Mouse (Mus musculus) mature B cell (primary cell): ENCODE results near the gene Gm17657.

Experiments used
- in situ Hi-C: fragments of 300-500 bp; cut with MboI; formaldehyde crosslinking; loops from 2 replicates; pipeline ENCODE4 v1.14.3; 2019

Gm17657 gene

DNA sequence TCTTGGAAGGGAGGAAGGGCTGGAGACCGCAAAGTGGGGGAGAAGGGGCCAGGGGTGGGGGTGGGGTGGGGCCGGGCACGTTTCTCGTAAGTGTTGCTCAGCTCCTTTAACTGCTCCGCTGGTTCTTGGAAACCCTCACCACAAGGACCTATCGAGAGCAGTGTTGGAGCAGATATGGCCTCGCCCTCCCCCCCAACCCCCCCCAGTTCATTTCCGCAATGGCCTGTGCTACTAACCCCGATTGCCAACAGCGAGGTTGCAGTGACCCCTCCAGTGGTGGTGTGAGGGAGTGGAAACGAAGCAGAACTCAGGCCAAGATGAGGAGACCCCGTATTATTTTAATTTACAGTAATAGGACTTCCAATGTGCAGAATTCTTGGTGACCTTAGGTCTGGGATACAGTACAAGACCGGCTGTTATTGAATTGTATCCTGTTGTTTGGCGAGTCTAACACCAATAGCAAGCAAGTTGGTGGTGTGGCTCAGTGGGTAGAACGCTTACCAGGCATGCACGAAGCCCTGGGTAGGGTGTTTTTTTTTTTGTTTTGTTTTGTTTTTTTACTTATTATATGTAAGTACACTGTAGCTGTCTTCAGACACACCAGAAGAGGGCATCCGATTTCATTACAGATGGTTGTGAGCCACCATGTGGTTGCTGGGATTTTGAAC is 48.5 kb downstream of the Gm17657 start:
- in situ Hi-C loops, result no loop called here

DNA sequence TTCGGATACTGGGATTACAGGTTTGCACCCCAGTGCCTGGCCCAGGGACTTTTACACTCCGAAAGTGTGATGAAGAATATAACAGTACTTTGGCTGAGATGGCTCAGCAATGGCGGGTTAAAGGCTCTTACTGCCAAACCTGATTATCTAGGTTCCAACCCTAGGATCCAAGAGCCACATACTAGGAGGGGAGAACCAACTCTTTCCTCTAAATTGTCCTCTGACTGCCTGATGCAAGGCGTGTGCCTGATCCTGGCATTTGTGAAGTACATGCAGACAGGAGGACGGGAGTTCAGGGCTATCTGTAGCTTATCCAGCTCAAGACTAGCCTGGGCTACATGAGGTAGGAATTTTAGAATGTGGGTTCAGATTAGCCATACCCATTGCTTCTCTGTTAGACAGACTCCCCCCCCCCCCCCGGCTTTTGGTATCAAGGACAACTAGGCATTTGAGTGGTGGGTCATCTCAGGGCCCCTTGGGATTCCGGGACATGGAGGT is 49.1 kb downstream of the Gm17657 start:
- in situ Hi-C loops, result no loop called here

- in situ Hi-C loops, result loop anchor here (5.0 kb wide), 1 partner anchor 232 kb away; the partner anchor contains the start of gene BC004004
Measured at GRCm38 (mm10) chr17:29499511-29499910, 49.9 kb downstream of the Gm17657 start.

- in situ Hi-C loops, result loop anchor here (5.0 kb wide), 1 partner anchor 232 kb away; the partner anchor contains the start of gene BC004004
Measured at GRCm38 (mm10) chr17:29498952-29499351, 50.5 kb downstream of the Gm17657 start.

DNA sequence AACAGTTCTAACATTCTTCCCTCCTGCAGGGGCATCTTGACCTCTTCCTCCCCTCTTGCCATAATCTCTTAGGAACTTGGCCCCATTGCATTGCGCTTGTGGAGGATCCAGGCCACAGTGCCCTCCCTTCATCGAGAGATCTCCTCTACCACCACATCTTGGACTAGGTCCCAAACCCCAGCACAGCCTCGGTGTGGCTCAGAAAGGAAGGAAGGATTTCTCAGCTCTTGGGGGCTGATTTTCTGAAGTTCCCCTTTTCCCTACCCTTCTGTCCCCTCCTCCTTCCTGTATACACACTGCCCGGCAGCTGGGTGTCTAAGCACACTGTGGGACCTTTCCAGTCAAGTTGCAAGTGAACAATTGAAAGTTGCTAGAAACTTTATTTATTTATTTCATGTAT is 51.4 kb downstream of the Gm17657 start:
- in situ Hi-C loops, result loop anchor here (5.0 kb wide), 1 partner anchor 231 kb away; the partner anchor contains the start of gene BC004004

GRCm38 (mm10) chr17:29497481-29497880 is 52.0 kb downstream of the Gm17657 start:
- in situ Hi-C loops, result loop anchor here (5.0 kb wide), 1 partner anchor 230 kb away; the partner anchor contains the start of gene BC004004

DNA sequence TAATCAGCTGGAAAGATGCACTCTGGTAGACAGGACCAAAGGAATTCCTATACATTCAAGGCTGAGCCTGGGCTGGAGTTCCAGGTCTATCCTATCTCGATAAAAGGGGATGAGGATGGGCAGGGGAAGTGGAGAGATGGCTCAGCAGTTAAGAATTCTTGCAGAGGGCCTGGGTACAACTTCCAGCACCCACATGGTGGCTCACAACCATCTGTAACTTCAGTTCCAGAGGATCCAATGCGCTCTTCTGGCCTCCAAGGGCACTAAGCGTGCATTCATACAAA is 52.4 kb downstream of the Gm17657 start:
- in situ Hi-C loops, result loop anchor here (5.0 kb wide), 1 partner anchor 230 kb away; the partner anchor contains the start of gene BC004004

DNA sequence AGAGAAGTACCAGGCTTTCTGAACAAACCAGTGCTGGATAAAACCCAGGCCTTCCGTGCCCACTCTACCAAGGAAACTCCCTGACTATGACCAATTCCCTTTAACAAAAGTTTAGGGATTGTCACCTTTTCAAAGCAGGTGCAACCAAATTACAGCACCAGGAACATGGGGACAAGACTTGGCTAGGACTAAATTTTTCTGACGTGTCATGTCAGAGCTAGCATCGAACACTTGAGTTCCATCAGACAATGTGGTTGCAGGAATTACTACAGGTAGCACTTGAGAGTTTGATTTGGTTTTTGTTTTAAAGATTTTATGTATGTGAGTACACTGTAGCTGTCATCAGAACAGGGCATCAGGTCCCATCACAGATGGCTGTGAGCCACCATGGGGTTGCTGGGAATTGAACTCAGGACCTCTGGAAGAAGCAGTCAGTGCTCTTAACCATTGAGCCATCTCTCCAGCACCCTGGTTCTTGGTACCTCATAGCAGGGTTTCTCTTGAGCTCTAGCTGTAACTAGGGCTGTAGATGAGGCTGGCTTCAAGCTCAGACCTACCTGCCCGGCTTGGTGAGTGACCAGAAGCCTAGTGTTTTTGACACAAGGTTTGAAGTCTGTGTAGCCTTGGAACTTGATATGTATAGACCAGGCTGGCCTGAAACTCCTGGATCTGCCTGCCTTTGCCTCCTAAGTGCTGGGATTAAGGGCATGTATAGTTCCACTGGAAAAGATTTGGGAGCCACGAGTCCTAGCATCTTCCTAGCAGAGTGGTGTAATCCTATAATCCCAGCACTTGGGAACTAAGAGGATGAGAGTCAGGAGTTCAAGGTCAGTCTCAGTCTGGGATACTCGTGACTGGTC is 53.0 kb downstream of the Gm17657 start:
- in situ Hi-C loops, result loop anchor here (5.0 kb wide), 1 partner anchor 229 kb away; the partner anchor contains the start of gene BC004004

- in situ Hi-C loops, result loop anchor here (5.0 kb wide), 2 partner anchors 97 to 227 kb away; partner anchors contain the start of gene BC004004
Measured at GRCm38 (mm10) chr17:29494732-29495076, 54.7 kb downstream of the Gm17657 start.

- in situ Hi-C loops, result loop anchor here (5.0 kb wide), 1 partner anchor 97 kb away; no protein-coding TSS in a partner anchor
Measured at GRCm38 (mm10) chr17:29494062-29494731, 55.2 kb downstream of the Gm17657 start.

DNA sequence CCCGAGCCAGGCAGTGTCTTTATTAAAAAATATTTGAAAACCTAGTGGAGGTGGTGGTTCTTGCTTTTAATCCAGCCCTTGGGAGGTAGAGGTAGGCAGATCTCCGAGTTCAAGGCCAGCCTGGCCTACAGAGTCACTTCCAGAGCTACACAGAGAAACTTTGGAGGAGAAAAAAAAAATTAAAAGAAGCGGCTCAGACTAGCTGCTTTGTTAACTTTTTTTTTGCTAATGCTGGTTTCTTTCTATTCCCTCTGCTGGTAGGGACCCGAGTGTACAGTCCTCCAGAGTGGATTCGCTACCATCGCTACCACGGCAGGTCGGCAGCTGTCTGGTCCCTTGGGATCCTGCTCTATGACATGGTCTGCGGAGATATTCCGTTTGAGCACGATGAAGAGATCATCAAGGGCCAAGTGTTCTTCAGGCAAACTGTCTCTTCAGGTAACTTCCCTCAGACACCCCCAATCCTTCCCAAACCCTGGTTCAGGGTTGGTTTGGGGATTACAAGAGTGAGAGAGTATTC is 55.9 kb downstream of the Gm17657 start:
- in situ Hi-C loops, result loop anchor here (5.0 kb wide), 1 partner anchor 96 kb away; no protein-coding TSS in a partner anchor

DNA sequence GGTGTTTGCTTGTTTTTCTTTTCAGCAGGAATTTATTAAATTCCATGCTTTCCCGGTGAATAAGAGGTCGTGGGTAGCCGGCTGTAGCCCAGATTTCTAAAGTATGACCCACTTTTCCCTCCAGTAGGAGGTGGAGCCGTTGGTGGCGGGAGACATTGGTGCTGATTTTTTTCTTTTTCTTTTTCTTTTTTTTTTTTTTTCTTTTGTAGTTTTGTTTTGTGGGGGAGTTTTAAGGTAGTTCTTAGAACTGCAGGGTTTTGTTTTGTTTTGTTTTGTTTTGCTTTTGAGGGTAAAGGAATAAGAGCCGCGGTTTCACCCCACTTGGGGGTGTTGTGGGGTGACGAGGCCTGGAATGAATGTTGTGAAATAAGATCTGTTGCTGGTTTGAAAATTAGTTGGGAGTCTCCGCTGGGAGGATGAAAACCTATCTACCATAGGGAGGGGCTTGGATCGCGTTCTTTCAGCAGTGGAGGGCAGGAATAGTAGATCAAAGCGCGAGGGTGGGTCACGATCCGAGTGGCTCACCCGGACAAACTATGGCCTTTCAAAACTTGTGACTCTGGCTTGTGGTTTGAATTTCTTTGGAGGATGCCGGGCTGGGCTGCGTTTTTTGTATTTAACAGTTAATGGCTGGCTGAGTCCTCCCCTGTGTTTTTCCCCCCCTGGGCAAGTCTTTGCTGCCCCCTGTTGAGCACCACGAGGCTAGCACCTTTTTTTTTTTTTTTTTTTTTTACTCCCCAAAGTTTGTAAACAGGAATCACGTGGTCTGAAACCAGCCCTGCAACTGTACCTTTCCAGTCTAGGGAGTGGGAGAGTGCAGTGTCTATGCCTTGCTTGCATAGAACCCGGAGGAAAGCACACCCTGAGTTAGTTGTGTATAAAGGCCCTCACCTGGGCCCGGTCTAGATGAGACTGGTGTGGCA is 56.9 kb downstream of the Gm17657 start:
- in situ Hi-C loops, result loop anchor here (5.0 kb wide), 1 partner anchor 95 kb away; no protein-coding TSS in a partner anchor

GRCm38 (mm10) chr17:29491591-29492268 is 57.7 kb downstream of the Gm17657 start:
- in situ Hi-C loops, result loop anchor here (5.0 kb wide), 1 partner anchor 94 kb away; no protein-coding TSS in a partner anchor

DNA sequence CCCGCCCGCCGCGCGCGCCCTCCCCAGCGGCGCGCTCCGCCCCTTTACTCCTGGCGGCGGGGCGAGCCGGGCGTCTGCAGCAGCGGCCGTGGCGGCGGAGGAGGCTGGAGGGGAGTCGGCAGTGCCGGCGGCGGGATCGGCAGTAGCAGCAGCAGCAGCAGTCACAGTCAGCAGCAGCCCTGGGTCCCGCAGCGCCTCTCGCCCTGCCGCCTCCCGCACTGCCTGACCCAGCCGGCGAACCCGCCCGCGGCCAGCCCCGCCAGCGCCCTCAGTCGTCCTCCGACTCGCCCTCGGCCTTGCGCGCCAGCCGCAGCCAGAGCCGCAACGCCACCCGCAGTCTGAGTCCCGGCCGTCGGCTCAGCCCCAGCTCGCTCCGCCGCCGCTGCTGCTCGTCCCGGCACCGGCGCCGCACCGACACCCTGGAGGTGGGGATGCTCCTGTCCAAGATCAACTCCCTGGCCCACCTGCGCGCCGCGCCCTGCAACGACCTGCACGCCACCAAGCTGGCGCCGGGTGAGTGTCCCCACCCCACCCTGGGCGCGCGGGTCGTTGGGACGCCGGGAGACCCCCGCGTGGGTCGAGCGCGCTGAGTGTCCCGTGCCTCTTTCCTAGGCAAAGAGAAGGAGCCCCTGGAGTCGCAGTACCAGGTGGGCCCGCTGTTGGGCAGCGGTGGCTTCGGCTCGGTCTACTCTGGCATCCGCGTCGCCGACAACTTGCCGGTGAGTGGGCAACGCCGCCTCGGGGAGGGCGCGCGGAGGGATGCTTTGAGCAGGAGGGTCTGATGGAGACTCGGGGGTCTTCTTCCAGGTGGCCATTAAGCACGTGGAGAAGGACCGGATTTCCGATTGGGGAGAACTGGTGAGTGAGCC is 58.5 kb downstream of the Gm17657 start, which contains the start of gene Pim1:
Gene Pim1 (plus strand): TSS at position 41 of the 869 bp plus-strand sequence.
- in situ Hi-C loops, result loop anchor here (5.0 kb wide), 1 partner anchor 94 kb away; no protein-coding TSS in a partner anchor

- in situ Hi-C loops, result loop anchor here (5.0 kb wide), 2 partner anchors 53 to 93 kb away; no protein-coding TSS in a partner anchor
Measured at GRCm38 (mm10) chr17:29489971-29490712, 59.3 kb downstream of the Gm17657 start.

DNA sequence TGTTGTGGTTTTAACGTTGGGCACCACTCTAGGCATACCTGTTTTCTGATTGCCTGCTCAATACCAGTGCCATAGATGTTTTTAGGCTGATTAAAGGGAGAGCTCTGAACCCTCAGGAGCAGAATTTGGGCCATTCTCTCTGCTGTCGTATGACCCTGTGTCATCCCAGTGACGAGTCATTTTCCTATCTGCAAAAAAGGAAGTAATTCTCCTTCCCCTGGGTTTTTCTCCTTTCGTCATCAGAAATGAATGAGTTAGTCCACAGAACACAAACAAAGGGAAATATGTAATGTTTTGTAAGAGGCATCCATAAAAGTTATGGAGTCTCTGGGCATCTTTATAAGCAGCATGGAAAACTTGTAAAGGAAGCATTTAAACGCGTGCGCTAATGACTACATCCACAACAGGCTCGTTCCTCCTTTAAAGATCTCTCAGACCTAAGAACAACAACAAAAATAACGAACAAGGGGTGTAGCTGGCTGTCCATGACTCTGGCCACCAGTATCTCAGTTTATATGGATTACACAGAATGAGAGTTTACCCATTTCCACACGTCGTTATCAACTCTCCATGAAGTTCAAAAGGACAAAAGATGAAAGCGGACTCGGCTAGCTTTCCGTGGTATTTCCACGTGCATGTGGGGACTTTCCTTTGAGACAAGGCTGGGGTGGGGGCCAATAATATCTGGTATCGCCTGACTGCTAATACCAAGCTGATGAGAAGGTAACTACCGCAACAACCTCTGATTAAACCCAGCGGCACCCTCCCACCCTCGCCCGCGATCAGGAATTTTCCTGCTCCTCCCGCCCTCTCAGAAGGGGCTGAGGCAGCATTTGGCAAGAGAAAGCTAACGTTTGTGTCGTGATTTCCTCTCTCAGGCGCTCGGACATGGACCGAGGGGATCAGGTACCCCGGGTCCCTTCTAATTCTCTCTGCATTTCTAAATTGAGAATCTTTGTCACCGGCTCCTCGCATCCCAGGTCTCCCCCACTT is 60.2 kb downstream of the Gm17657 start:
- in situ Hi-C loops, result loop anchor here (5.0 kb wide), 1 partner anchor 52 kb away; no protein-coding TSS in a partner anchor
